Mouse (Mus musculus) layer of hippocampus, adult 8-10 months (tissue): ENCODE measurements at regions not wholly inside any gene's neighbourhood (a gene's known extent, or its start where the extent isn't known, plus 50 kb on each side); places are given as distances from the start of the nearest gene placed in this dataset.

ENCODE experiments used
- DNase-seq, 2 experiments: peaks; one replicate each; pipeline ENCODE4 v3.0.0; 2022; ENCODE audit warnings: low spot score in 2 of 2

DNA sequence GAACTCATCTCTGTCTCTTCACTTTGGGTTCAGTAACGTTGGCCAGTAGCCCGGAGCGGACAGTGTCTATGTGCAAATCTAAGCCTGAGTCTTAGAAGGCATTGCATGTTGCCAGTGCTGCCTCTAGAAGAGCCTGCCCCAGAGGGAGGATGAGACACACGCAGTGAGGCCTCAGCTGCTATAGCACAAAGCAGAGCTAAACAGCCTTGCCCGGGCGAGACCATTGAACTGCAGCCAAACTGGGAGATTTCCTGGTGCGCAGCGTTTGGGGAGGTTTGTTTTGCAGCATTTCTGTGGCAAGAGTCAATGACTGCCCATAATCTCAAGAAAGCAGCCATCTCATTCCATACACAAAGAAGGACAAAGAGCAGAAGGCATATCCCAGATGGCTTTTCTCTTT lies 164.0 kb downstream of the 3100002H09Rik start:
- no peak for DNase-seq

DNA sequence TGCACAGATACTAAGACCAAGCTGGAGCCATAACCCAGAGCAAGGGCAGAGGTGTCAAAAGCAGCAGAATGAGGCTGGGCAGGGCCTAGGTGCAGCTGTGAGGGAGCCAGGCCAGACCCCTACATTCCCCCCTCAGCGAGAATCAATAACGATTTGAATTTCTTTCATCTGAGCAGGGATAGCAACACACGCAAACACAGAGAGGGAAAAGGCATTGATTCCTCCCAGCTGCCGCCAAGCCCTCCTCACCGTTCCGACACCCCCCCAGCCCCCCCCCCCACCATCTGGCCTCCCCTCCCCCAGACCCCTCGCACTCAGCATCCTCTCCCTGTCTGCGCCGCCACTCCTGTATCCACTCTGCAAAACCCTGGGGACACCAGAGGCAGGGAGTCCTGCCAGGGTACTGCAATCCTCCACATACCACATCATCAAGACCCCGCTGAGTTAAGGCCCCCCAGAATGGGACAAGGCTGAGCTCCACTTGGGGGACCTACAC lies 166.9 kb downstream of the 3100002H09Rik start:
- no peak for DNase-seq

DNA sequence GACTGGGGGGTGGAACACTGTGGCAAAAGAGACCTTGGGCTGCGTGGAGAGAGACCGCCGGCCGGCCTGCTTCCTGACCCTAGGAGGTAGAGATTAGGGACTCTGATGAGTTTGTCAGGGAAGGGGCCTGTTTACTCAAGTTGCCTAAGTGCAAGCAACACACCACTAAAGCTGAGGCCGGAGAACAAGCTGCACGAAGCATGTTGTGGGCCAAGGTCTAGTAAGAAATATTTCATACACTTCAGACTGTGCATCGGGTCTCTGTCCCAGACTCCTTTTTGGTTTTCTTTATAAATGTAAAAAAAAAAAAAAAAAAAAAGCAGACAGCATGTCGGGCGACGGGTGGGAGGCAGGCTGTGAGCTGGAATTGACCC lies 167.5 kb downstream of the 3100002H09Rik start:
- no peak for DNase-seq

DNA sequence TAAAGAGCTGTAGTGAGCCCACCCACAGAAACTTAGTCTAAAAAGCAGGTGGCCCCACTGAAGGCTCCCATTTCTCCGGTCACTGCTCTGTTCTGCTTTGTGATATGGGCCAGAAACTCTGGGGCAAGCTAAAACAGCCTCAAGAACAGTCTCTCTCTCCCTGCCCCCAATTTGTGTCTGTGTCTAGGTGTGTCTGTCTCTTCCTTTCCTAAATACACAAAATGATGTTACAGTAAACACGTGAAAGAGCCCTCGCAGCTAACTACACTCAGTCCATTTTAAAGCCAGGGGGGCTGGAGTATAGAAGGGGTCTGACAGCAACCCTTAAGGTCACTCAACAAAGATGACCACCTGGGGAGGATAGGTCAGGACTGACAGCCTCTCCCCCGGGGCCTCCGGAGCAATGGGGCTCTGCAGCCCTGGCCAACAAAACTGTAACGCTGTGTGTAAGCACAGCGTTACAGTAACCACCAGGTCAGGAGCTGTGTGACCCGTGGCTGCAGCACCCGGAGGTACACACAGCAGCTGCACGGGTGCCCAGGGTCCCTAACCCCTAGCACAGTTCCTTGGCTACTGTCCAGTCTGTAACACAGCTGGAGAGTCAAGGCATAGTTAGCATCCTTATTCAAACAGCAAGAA lies 168.0 kb downstream of the 3100002H09Rik start:
- no peak for DNase-seq

DNA sequence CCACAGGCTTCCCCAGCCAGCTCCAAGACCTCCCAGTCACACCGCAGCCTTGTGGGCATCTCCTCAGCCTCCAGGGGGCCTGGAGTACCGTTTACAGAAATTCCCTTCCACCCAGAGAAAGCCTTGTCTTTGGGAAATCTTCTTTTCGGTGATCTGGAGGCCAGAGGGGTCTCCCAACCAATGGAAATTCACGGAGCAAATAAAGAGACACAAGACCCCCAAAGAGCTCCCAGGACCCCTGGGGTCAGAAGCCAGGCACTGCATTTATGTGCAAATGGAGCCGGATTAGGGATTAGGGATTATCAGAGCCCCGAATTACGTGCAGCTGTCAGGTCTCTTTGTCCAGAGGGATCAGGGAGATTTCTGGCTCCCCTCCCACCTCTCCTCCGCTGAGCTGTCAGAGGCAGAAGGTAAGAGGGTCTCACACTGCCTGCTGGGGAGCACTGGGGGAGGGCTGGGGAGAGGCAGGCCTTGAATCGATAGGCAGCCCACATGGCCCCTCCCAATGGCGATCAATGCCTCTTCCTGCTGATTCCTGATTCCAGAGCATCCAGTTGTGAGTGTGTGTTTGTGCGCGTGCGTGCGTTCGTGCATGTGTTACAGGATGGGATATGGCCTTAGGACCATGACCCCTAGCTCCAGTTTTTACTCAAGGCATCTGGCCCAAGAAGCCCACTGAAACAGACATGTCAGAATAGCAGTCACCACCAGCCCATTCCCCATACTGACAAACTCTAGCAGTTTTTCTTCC lies 168.7 kb downstream of the 3100002H09Rik start:
- DNase-seq = no peak

DNA sequence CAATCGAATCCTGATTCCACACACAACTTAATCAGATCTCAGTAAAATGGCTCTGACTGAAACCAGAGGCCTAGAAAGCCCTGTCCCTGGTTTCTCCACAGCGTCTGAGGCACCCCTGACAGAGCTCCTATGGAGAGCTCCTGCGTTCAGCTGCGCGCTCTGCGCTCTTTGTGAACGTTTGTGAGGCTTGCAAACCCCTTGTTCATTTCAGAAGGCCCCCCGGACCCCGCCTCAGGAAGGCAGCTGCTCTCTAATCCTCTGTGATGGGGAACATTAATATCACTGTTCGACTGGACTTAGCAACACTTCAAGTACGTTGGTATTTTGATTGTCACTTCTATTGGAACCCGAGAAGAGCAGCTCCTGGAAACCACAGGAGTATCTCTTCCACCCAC lies 175.6 kb downstream of the 3100002H09Rik start:
- DNase-seq = no peak

DNA sequence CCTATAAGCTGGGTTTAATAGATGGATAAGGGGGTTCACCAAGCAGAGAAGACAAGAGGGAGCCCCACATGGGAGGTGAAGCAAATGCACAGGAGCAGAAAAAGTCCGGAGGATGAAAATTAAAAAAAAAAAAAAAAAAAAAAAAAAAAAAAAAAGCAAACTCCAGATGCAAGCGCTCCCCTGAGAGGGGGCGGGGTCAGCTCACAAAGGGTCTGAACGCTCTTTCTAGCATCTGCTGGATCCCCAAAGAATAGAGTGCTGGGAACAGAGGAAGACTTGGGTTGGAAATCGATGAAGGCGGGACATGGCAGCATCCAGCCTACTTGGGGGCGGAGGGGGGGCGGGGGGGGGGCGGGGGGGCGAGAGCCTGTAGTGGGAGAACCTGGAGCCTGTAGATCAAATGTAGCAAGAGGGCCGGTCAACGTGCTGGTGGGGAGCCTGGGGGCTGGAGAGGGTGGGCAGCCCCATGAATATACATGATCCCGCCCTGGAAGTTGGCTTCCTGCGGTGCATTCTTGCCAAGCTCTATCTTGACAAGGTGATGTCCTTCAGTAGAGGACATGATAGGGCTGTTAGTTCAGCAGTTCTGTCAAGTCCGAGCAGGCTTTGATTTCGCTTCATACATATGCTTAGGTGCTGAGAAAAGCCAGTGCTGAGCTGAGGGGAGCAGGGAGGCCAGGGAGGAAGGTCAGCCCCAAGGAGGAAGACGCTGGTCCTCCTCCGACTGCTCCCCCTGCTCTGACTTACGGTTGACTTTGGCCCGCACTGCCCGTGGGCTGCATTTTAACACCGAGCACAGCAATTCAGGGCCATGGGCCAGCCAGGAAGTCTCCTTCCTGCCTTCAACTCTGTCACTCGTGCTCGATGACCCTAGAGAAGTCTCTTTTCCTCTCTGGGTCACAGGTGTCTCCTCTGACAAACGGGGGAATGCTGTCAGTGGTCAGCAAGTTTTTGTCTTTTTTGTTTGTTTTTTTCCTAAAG lies 176.3 kb downstream of the 3100002H09Rik start:
- no peak for DNase-seq

DNA sequence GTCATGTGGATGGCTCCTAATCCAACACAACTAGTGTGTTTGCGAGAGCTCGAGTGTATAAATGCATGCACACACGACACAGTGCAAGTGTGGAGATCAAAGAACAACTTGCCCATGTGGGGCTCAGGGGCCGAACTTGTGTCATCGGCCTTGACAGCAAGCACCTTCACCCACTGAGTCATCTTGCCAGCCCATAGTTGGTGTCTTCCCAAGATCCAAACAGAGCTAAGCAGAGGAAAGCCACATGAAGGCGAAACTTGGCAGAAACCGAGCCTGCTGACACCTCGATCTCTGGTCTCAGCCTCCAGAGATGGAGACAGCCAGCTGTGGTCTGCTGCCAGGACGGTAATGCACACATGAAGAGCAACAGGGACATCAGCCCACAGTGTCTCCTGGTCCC lies 177.1 kb downstream of the 3100002H09Rik start:
- no peak for DNase-seq

DNA sequence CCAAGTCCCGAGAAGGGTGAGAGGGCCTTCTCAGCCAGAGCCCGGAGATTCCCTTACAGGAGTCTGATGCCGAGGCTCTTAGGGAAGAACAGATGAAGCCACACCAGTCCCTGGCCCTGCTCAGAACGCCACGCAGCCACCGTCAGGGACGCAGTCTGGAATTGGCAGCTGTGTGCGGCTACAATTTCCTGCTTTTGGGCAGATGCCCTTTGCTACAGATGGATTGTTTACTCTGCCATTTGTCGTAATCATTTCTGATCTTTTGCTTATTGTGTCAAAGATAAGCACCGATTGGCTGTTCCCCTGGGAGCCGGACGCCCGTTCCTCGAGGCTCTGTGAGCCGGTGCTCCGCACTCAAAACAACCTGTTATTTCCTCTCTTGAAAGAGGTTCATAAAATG lies 179.4 kb downstream of the 3100002H09Rik start:
- DNase-seq = no peak

DNA sequence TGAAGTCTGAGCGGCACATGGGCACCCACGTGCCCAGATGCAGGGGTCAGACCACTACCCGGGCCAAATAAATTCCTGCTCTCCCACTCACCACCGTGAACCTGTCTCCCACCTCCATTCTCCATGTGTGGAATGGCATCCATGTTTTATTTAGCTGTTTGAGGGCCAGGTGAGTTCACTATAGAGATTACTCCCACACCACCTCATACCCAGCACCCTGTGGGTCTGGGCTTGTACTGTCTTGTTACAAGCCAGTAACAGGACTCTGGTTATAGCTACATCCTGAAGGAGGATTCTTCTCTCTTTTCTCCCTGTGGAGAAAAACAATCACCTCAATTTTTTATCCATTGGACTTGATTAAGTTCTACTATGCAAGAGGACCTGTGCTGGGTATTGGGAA lies 181.8 kb downstream of the 3100002H09Rik start:
- DNase-seq = no peak

DNA sequence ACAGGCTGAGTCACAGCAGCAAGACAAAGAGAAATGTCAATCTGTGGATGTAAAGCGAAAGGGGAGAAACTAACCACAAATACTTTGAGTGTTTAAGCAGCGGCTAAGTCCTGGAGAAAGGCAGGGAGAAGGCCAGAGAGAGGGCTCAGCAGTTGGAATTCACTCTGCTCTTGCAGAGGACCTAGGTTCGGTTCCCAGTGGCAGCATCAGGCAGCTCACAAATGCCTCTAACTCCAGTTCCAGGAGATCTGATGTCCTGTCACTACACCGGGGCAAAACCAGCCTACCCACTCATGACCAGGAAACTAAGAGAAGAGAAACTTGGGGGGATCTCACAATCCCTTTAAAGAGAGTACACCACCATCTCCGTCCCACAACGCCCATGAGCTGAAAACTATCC lies 188.2 kb downstream of the 3100002H09Rik start:
- DNase-seq = no peak

DNA sequence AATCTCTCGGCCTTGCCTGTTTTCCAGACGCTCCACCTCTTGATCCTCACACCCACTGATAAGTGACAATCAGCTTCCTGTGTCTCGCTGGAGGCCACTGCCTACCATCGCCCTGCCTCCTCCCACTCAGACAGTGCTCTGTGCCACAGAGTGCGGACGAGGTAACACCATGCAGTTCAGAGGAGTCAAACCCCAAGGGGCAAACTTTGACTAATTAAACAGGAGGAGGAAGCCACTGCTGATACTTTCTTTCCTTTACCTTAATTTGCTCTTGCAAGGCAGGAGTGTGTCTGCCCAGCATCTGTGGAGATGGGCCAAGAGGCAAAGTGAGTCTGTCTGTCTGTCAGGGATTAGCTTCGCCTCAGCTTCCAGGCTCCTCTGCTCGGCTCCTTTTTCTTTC lies 192.2 kb downstream of the 3100002H09Rik start:
- no peak for DNase-seq

DNA sequence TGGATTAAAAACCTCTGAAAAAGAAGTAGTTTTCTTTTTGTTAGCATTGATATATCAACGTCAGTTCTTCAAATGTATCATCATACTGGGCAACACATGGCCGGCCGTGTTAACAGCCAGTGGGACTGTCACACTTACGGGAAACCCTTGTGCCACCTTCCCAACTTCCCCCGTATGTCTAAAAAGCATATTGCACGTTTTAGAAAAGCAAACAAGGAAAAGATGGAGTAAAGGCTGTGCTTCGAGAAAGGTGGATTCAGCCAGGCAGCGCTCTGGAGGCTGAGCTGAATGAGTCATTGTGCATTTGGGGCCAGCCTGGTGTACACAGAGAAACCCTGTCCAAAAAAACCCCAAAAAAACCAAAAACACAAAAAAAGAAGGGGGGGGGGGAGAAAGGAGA lies 193.4 kb downstream of the 3100002H09Rik start:
- DNase-seq = no peak

DNA sequence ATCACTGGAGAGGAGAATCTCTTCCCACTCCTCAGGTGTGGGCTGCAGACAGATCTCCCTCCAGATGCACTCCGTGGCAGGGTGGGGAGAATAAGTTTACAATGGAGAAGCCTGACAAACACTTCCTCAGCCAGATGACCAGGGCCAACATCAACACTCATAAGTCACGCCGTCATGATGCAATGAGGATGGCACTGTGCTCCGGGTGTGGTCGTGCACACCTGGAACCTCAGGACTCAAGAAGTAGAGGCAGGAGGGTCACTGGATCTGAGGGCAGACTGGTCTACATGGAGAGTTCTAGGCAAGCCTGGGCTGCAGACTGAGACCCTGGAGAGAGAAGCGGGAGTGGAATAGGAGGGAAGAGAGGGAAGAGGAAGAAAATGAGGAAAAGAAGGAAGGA lies 194.3 kb downstream of the 3100002H09Rik start:
- DNase-seq = no peak

DNA sequence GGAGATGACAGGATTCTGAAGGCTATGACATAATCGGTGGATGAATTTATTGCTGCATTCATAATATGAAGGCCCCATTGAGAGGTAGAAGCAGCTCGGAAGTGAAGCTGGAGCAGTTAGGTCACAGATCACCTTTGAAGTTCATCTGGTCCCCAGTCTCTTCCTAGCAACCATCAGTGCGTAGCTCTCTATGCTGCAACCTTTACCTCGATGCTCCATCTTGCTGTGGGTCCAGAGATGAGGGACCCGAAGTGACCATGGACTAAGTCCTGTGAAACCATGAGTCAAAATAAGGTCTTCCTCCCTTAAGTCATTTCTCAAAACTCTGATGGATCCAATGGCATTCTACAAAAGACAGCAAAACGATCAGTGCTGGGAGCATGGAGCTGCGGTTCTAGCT lies 196.2 kb downstream of the 3100002H09Rik start:
- DNase-seq = no peak

DNA sequence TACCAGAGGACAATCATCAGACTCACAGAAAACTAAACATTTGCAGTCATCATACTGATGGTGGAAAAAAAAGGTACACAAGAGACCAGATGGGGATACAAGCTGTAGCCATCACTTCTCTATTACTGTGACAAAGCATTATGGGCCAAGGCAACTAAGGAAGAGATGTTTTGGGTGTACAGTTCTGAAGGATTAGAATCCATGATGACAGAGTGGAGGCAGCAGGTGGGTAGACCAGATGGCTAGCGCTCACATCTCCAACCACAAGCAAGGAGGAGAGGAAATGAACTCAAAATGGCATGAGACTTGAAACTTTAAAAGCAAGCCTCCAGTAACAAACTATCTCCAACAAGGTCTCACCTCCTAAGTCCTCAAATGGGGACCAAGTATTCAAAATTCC lies 201.3 kb downstream of the 3100002H09Rik start:
- DNase-seq = no peak

DNA sequence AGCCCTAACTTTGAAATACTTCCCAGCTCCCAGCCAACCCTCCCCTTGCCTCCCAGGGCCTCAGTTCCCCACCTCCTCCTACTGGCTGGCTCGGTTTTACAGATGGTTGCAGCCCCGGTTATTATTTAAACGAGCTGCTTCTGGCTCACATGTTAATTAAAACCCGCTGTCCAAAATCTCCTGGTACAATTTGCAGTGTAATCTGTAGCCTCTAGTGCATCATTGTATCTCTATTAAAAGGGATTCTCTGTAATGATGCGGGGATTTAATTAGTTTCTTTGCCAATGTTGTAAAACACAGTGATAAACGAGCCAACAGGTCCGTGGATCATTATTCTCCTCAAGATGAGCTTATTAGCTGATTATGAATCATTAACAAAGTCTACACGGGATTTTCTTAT lies 208.5 kb downstream of the 3100002H09Rik start:
- no peak for DNase-seq

DNA sequence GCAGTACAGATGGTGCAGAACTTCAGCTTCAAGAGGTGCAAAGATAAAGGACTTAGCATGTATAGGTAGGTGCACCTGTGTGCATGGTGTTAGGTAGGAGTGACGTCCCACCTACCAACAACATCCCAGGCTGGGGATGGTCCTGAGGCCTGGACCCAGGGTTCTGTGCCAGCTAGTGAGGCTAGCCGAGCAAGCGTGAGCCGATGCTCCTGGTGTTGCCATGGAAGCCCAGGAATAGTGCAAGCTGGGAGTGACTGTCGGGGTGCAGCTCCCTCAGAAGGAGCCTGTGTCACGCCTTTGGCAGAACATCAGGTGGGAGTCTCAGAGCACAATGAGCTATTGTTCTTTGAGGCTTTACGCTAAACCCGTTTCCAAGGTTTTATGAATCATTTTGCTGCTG lies 209.9 kb downstream of the 3100002H09Rik start:
- peak; percentile 42 to 52 for DNase-seq

DNA sequence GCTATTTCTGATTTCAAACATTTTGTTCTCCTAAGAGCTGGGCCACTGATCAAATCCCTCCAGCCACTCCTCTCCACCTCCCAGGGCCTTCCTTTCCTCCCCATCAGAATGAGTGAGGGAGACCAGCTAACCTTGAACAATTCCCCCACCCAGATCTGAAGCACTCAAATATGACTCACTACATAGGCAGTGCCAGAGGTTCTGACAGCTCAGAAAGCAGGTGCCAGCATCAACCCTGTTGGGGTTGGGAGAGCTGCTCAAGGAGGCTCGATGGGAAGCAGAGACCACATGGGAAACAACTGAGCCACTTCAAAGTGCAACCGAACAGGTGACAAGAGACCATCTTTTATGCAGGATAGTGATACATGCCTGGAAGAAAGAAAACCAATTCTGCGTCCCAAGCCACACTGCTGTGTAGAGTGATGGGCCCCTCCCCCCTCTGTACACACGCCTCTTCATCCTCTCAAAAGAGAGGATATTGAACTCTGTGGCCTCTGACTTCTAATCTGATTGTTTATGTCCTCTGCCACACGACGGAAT lies 210.4 kb downstream of the 3100002H09Rik start:
- DNase-seq = no peak

DNA sequence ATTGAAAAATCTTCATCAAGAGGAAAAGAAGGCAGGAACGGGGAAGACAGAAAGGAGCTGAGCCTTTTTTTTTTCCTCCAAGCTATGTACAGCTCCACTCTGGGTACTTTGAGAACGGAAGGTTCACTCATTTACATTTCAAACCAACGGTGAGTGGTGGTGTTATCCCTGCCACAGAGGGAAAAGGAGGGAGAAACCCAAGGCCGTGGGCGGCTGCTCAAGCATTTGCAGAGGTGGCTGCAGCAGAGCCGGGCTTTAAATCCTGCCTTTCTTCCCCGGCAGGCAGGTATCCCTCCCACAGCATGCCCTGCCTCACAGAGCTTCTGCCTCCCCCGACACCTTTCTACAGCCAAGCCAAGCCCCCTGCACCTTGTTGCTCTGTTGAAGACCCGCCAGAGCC lies 212.2 kb downstream of the 3100002H09Rik start:
- no peak for DNase-seq

DNA sequence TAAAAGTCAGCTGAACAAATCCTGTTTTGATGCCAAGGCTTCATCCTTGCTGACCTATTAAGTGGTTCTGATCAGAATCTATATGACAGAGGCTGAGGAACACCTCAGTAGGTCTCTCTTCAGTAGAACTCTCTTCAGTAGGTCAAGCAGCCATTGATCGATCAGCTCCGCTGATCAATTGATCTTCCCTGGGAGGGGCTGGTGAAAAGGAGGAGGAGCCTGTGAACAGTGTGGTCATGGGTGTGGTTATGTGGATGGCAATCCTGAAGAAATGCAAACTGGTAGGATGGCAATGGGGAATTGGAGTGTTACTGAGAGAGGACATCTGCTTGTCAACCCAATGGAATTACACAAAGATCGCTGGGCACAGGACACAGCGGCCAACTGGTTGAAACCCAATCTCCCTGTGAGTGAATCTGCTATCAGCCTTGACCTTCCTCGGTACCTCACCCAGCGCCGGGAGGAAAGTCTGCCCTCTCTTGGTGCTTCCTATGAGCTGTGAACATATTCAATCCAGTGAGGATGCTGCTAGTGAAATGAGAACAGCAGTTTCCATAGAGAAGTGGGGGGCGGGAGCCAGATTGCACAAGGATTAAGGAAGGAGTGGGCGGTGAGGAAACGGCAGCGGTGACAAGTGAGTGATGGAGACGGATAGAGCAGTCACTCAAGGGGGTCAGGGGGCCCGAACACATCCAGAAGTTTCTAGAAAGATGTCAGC lies 213.9 kb downstream of the 3100002H09Rik start:
- DNase-seq = peak; percentile 29 to 34
